Mouse (Mus musculus) hindbrain, embryonic 15.5 days (tissue): Measurements from ENCODE around the gene Cdca7l. TPM values are rescaled to one million over a fixed set of nuclear protein-coding genes. Genes with fewer than 3 reads are reported as not detected.
"Not testable (repeated sequence)": the region's sequence is repeated elsewhere in the genome, so short reads cannot be mapped to it uniquely, and the experiment has no call there.

ENCODE experiments used
- ATAC-seq: fragments of 200-750 bp; cut with Nextera tagmentation; 2 replicates; pipeline ENCODE4 v1.8.0; 2017; ENCODE audit warnings: low read depth, moderate number of reproducible peaks, moderate TSS enrichment; ENCODE audit not compliant: low FRiP score
- H3K27ac ChIP-seq: fragments of 300-500 bp; sonication (generic); replicated peaks from 2 replicates; pipeline ENCODE4 v1.5.1; 2015; ENCODE audit warnings: mild to moderate bottlenecking, inconsistent platforms
- H3K27me3 ChIP-seq: fragments of 300-500 bp; sonication (generic); 2 replicates; pipeline ENCODE4 v1.6.1; 2015; ENCODE audit warnings: control low read depth, inconsistent platforms
- H3K36me3 ChIP-seq: fragments of 300-500 bp; sonication (generic); 2 replicates; pipeline ENCODE4 v1.6.1; 2015; ENCODE audit warnings: control low read depth, inconsistent platforms
- H3K4me1 ChIP-seq: fragments of 300-500 bp; sonication (generic); replicated peaks from 2 replicates; pipeline ENCODE4 v1.6.1; 2015; ENCODE audit warnings: control low read depth, inconsistent platforms
- H3K4me2 ChIP-seq: fragments of 300-500 bp; sonication (generic); 2 replicates; pipeline ENCODE4 v1.6.1; 2015; ENCODE audit warnings: moderate library complexity, mild to moderate bottlenecking, inconsistent platforms
- H3K4me3 ChIP-seq: fragments of 300-500 bp; sonication (generic); 2 replicates; pipeline ENCODE4 v1.5.1; 2015; ENCODE audit warnings: mild to moderate bottlenecking, inconsistent platforms
- H3K9ac ChIP-seq: fragments of 300-500 bp; sonication (generic); 2 replicates; pipeline ENCODE4 v1.6.1; 2015; ENCODE audit warnings: inconsistent platforms
- H3K9me3 ChIP-seq: fragments of 300-500 bp; sonication (generic); 2 replicates; pipeline ENCODE4 v1.6.1; 2016; ENCODE audit warnings: control low read depth, inconsistent platforms
- WGBS: fragments of 180-500 bp; shearing (Covaris S2); methylation state at CpG from one replicate; pipeline ENCODE4 v1.1.7; 2015; 5-methylcytosine and 5-hydroxymethylcytosine counted together
- polyA plus RNA-seq: library from polyadenylated mRNA; unstranded; fragments of >200 nt; fragmentation: Nextera tagmentation; extraction: Ambion mirVana; gene quantifications from 2 replicates; pipeline ENCODE4 v1.2.1, GENCODE M21; 2015

Gene Cdca7l
- polyA plus RNA-seq, 1 experiment from 2014 or later = 5.9 TPM

GRCm38 (mm10) chr12:117867708-117868564 lies 63.8 kb downstream of the Cdca7l start:
- 86% methylated on average over 4 of the region's 4 CpGs for WGBS
- H3K27ac ChIP-seq = no peak overlapping the region
- ATAC-seq = no peak

GRCm38 (mm10) chr12:117872265-117872664 lies 68.2 kb downstream of the Cdca7l start:
- Histone ChIP-seq H3K27ac (no peak overlapping the region), H3K9ac (no peak overlapping the region), H3K4me1 (no peaks in the 10 kb centered on the region), H3K27me3 (no peaks in the 10 kb centered on the region), H3K4me2 (no peak overlapping the region), H3K9me3 (no peaks in the 10 kb centered on the region), H3K4me3 (no peak overlapping the region), H3K36me3 (no peaks in the 10 kb centered on the region)
- 73% methylated on average over 5 of the region's 5 CpGs for WGBS
- no peak for ATAC-seq

More at GRCm38 (mm10) chr12:117867708-117868564, 63.8 kb downstream of the Cdca7l start:
- Histone ChIP-seq H3K4me1 (no peaks in the 10 kb centered on the region), H3K4me3 (no peak overlapping the region), H3K9me3 (no peaks in the 10 kb centered on the region), H3K27me3 (no peaks in the 10 kb centered on the region), H3K4me2 (no peak overlapping the region), H3K36me3 (no peaks in the 10 kb centered on the region), H3K9ac (no peak overlapping the region)

GRCm38 (mm10) chr12:117878341-117878740 lies 74.3 kb downstream of the Cdca7l start:
- H3K9ac ChIP-seq = no peak overlapping the region
- H3K27me3 ChIP-seq = no peaks in the 10 kb centered on the region
- no peaks in the 10 kb centered on the region for H3K9me3 ChIP-seq
- H3K4me1 ChIP-seq = no peaks in the 10 kb centered on the region
- H3K4me2 ChIP-seq = no peak overlapping the region
- 94% methylated on average over 13 of the region's 13 CpGs for WGBS
- no peaks in the 10 kb centered on the region for H3K36me3 ChIP-seq
- no peak overlapping the region for H3K27ac ChIP-seq
- no peak overlapping the region for H3K4me3 ChIP-seq
- ATAC-seq = no peak

- no peaks in the 10 kb centered on the region for H3K27me3 ChIP-seq
- 90% methylated on average over 2 of the region's 2 CpGs for WGBS
- H3K9me3 ChIP-seq = no peaks in the 10 kb centered on the region
- H3K4me1 ChIP-seq = no peaks in the 10 kb centered on the region
- no peak overlapping the region for H3K27ac ChIP-seq
- no peak overlapping the region for H3K4me2 ChIP-seq
- no peak for ATAC-seq
- H3K9ac ChIP-seq = no peak overlapping the region
- H3K36me3 ChIP-seq = no peaks in the 10 kb centered on the region
- H3K4me3 ChIP-seq = no peak overlapping the region
Observed at GRCm38 (mm10) chr12:117884627-117885026, 80.5 kb downstream of the Cdca7l start.

- Histone ChIP-seq H3K4me2 (no peak overlapping the region), H3K27ac (no peak overlapping the region), H3K9me3 (no peaks in the 10 kb centered on the region), H3K4me3 (no peak overlapping the region), H3K9ac (no peak overlapping the region), H3K27me3 (no peaks in the 10 kb centered on the region), H3K36me3 (no peaks in the 10 kb centered on the region), H3K4me1 (no peaks in the 10 kb centered on the region)
- WGBS = 91% methylated on average over 3 of the region's 3 CpGs
- ATAC-seq = no peak
Observed at GRCm38 (mm10) chr12:117887422-117887821, 83.3 kb downstream of the Cdca7l start.

DNA sequence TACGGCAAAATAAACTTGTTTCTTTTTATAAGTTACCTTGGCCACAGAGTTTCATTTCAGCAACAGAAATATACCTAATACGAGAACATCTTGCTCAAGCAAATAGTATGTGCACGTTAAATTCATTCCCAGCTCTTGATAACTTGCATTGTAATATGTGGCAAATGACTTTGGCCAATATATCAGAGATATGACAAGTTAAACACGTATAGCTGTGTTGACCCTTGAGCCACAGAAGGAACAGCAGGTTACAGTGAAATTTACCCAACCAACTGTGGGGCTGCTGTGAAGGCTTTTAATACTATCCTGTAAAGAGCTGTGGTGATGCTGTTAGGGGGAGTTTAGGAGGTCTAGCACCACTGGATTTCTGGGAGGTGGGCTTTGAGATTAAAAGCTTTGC lies 96.7 kb downstream of the Cdca7l start:
- WGBS = 69% methylated on average over 1 of the region's 4 CpGs
- not testable (repeated sequence) for H3K9ac ChIP-seq, H3K27ac ChIP-seq, H3K36me3 ChIP-seq, H3K4me1 ChIP-seq, H3K4me3 ChIP-seq, H3K9me3 ChIP-seq, H3K27me3 ChIP-seq, ATAC-seq, H3K4me2 ChIP-seq

GRCm38 (mm10) chr12:117901352-117901751 lies 97.3 kb downstream of the Cdca7l start:
- not testable (repeated sequence) for H3K4me1 ChIP-seq, H3K27ac ChIP-seq, H3K9ac ChIP-seq, H3K36me3 ChIP-seq, H3K9me3 ChIP-seq, H3K27me3 ChIP-seq, ATAC-seq, H3K4me2 ChIP-seq, H3K4me3 ChIP-seq
- 43% methylated on average over 2 of the region's 4 CpGs for WGBS

DNA sequence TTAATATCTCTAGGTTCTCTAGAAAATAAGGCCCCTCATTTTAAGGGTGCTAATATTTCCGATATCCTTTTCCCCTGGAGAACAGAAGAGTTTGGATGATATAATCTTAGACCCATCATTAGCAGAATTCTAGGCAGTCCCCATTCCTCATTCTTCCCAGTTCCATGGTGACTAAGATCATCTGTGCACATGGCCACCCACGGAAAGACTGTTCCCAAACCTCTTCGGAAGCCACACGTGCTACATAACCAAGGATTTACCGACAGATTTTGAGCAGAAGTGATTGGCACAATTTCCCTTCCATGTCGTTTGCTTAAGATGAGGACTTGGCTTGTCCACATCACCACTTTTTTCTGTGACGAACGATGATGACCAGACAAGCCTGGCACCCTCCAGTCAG lies 99.6 kb downstream of the Cdca7l start:
- ATAC-seq = no peak

GRCm38 (mm10) chr12:117905232-117905840 lies 101.2 kb downstream of the Cdca7l start:
- not testable (repeated sequence) for H3K4me3 ChIP-seq, ATAC-seq, H3K27me3 ChIP-seq, H3K4me2 ChIP-seq, H3K9me3 ChIP-seq, H3K36me3 ChIP-seq, H3K27ac ChIP-seq, H3K9ac ChIP-seq, H3K4me1 ChIP-seq
- 83% methylated on average over 4 of the region's 4 CpGs for WGBS

More for the DNA sequence above, 99.6 kb downstream of the Cdca7l start:
- no peaks in the 10 kb centered on the region for H3K27me3 ChIP-seq
- H3K9ac ChIP-seq = no peak overlapping the region
- H3K27ac ChIP-seq = no peak overlapping the region
- no peaks in the 10 kb centered on the region for H3K4me1 ChIP-seq
- WGBS = 88% methylated on average over 8 of the region's 8 CpGs
- no peaks in the 10 kb centered on the region for H3K36me3 ChIP-seq
- H3K4me3 ChIP-seq = no peak overlapping the region
- no peaks in the 10 kb centered on the region for H3K9me3 ChIP-seq
- H3K4me2 ChIP-seq = no peak overlapping the region

DNA sequence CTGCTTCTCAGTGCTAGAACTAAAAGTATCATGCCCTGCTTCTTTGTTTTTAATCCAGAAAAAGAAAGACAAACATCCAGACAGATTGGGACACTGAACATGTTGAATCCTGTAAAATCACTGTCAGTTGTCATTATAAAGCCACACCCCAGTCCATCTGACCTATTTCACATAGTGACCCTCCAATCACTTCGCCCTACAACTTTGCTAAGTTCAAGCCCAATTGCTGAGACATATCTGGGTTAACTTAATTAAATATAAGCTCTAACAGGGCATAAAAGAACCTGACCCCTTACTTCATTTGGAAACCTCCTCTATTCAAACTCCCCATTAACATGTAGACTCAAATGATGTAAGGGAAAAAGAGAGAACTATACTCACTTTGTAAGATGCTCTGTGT lies 107.3 kb downstream of the Cdca7l start:
- Histone ChIP-seq H3K4me2 (no peak overlapping the region), H3K36me3 (no peaks in the 10 kb centered on the region), H3K9me3 (no peaks in the 10 kb centered on the region), H3K27me3 (no peaks in the 10 kb centered on the region), H3K4me3 (no peak overlapping the region), H3K4me1 (peaks cover 16% of the 10 kb centered on the region), H3K27ac (no peak overlapping the region), H3K9ac (no peak overlapping the region)
- ATAC-seq = no peak
- WGBS = 91% methylated on average over 1 of the region's 1 CpGs

GRCm38 (mm10) chr12:117914613-117915245 lies 110.6 kb downstream of the Cdca7l start:
- Histone ChIP-seq H3K36me3 (no peaks in the 10 kb centered on the region), H3K4me3 (no peak overlapping the region), H3K4me2 (no peak overlapping the region), H3K4me1 (peaks cover 16% of the 10 kb centered on the region), H3K27me3 (no peaks in the 10 kb centered on the region), H3K9ac (no peak overlapping the region), H3K9me3 (no peaks in the 10 kb centered on the region), H3K27ac (no peak overlapping the region)
- 12% methylated on average over 10 of the region's 10 CpGs for WGBS
- ATAC-seq = 0 out of 2 replicates have a peak, but pooled peaks have one; percentile 27
